Mouse (Mus musculus) A20 (cell line): ENCODE data around the gene Usp3.
A peak's percentile ranks its signal among the peaks of the same experiment; 100 is the strongest.

ENCODE experiments used
- DNase-seq: peaks from one replicate; pipeline ENCODE4 v3.0.0-alpha.2; 2011; ENCODE audit warnings: low read depth, low spot score

The Usp3 gene

GRCm38 (mm10) chr9:66571986-66572700, 20.8 kb downstream of the Usp3 start:
- DNase-seq = peak; percentile 50

- DNase-seq = peak; percentile 30
These were observed 30.7 kb downstream of the Usp3 start for GRCm38 (mm10) chr9:66562215-66562614.

DNA sequence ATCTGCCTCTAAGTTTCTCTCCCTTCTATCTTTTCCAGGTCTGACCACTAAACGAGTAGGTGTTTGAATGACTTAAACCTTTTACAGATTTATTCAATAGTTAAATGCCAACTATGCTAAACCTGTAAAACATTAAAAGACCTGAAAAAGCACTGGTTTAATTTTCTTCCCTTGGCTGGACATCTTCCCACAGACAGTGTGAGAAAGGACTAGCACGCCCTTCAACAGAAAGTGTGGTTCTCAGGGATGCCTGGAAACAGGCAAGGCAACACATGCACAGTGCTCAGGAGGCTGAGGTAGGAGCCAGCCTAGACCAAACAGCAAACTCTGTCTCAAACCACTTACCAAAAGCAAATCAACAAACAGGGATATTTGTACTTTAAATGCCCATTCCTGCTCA, 31.4 kb downstream of the Usp3 start:
- DNase-seq = no peak

DNA sequence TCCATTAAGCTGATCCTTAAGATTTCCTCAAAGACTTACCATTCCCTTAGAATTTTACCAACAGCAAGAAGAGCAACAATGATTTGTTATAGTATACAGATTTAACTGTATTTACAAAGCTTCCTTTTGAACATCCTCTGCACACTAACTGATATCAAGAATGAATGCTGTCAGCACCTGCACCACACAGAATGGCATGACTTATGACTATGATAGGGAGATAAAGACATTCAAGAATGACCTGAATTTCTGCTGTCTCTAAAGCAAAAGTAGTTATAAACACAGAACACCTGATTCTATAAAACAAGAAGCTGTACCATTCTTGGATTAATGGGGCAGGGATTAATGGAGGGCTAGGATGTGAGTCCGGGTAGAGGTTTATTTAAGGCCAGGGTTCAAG, 32.2 kb downstream of the Usp3 start:
- DNase-seq = no peak

DNA sequence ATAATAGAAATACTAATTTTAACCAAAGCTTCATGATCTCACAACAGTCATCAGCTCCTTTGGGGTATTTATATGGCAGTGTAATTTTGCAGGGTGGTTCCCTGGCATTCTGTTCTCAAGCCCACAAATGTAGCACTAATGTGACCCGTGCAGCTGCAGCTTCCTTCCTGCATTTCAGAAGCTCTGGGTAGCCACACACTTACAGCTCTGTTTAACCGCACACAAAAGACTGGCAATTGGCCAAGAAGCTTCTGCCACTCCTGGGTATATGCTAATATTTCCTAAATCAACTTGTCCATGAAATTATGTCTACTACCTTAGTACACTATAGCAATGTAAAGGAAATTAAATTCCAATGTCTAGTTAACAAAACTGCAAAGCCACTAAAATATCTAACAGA, 32.6 kb downstream of the Usp3 start:
- DNase-seq = peak; percentile 23

DNA sequence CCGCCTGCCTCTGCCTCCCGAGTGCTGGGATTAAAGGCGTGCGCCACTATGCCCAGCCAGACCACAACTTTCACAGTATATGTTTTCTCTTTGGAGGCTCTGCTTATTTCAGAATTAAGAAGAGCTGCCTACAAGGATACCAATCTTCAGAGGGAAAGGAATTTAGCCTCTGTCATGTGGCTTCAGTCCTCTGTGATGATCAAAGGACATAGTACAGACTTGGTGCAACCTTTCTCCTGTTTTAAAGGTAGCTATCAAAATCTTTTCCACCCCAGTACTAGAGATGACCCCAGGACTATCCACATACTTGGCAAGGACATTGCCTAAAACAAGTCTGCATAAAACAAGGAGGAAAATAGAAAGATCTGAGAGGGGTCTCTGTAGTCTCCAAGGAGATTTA, 34.0 kb downstream of the Usp3 start:
- no peak for DNase-seq

- peak; percentile 47 for DNase-seq
These were observed 50.2 kb downstream of the Usp3 start for GRCm38 (mm10) chr9:66542785-66543184.

DNA sequence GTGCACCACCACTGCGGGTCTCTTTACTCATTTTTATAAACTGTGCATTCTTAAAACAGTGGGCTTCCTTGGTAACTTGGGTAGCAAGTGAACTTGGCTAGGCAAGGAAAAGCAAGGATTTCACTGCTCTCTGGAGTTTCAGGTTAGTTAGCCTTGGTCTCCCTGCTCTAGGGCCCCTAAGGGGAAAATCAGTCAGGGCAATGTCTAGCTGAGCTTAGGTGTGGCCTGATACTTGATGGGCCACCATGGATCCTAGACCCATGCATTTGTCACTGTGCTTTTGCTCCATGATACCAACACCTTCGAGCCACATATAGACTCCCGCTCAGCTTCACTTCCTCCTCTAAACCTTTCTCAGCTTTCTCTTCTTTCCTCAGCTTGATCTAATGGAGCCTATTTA, 71.3 kb downstream of the Usp3 start:
- no peak for DNase-seq

- DNase-seq = no peak
These were observed 72.6 kb downstream of the Usp3 start for GRCm38 (mm10) chr9:66520299-66520698.

DNA sequence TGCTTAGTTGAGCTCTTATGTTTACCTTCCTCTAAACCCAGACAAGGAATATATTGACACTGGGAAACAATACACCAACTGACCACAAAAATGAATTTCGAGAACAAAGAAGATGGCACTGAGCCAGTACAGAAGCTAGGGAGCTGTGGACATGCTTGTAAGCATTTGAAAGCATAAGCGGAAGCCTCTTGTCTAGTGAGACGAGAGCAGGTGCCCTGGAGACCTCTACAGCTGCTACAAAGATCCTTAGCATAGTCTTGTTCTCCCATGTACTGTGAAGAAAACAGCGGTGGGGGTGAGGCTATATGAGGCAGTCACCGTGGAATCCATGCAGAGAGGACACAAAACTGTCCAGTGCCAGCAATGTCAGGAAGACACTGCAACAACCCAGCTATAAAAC, 74.0 kb downstream of the Usp3 start:
- DNase-seq = no peak

- DNase-seq = no peak
These were observed 74.7 kb downstream of the Usp3 start for GRCm38 (mm10) chr9:66518251-66518650.

DNA sequence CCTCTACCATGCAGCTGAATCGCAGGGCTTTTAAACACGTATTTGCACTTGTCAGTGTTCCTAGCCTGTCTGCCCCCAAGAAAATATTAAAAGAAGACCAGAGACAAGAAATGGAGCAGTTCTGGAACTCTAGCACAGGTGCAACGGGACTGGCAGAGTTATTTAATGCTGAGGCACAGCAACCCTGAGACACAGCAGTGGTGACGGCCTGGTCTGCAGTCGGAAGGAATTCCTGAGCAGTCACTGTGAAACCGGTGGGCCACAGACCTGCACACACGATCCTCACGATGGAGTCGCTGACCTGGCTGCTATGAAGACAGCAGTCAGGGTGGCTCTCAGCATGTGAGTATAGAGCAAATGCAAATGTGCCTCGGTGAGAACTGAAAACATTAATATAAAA, 75.2 kb downstream of the Usp3 start:
- DNase-seq = no peak

GRCm38 (mm10) chr9:66516296-66516940, 76.5 kb downstream of the Usp3 start:
- DNase-seq = no peak

DNA sequence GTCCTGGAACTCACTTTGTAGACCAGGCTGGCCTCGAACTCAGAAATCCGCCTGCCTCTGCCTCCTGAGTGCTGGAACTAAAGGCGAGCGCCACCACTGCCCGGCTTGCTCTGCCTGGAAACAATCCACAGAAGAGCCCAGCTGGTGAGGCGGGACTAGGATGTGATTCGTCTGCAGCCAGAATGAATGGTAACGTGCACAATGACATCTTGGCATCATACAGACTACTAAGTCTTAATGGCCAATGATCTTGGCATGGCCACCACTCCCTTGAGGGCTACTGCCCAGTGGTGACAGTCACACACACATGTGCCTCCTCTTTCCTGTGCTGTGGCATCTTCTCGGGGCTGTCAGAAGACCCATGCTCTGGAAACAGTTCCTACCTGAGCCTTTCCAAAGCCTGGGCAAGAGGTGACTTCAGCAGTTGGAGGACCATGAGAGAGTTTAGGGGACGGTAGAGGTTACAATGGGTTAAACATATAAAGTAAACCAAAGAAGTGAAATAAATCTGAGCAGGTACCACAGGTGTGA, 77.2 kb downstream of the Usp3 start:
- no peak for DNase-seq

- DNase-seq = no peak
These were observed 77.8 kb downstream of the Usp3 start for GRCm38 (mm10) chr9:66515115-66515514.

- DNase-seq = peak; percentile 46
These were observed 78.6 kb downstream of the Usp3 start, which contains the start of gene Fbxl22 for GRCm38 (mm10) chr9:66514256-66514770. TSS of gene Fbxl22 (minus strand) at chr9:66514593.

- no peak for DNase-seq
These were observed 79.2 kb downstream of the Usp3 start for GRCm38 (mm10) chr9:66513661-66514255.

DNA sequence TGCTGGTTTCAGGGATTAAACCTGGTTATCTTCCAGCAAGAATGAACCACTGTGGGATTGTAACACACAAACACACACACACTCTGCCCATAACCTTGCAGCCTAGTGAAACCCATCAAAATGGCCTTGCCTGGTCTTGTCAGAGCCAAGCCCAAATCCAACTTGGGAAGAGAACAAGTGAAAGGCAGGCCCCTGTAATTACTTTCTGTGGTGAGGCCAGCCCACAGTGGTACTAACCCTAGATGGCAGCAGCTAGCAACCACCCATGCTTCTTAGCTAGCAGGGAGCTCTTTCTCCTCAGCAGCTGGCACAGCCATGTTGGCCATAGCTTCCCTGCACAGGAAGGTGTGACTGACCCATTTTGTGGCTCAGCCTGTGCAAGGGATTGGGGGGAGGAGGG, 79.8 kb downstream of the Usp3 start:
- peak; percentile 54 for DNase-seq

DNA sequence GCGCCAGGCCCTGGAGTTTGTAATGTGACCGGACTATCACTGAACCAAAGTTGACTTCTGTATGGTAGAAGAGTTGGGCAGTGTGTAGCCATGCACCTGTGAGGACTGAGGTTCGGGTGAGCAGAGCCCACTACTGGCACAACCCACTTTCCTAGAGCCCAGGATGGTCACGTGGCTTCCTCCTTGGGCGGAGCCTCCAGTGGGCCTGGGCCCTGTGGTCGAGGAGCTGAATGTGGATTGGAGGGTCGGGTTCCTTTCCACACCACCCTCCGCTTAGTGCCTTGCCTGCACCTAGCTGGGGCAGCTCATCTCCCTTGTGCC, 80.6 kb downstream of the Usp3 start:
- peak; percentile 89 for DNase-seq

DNA sequence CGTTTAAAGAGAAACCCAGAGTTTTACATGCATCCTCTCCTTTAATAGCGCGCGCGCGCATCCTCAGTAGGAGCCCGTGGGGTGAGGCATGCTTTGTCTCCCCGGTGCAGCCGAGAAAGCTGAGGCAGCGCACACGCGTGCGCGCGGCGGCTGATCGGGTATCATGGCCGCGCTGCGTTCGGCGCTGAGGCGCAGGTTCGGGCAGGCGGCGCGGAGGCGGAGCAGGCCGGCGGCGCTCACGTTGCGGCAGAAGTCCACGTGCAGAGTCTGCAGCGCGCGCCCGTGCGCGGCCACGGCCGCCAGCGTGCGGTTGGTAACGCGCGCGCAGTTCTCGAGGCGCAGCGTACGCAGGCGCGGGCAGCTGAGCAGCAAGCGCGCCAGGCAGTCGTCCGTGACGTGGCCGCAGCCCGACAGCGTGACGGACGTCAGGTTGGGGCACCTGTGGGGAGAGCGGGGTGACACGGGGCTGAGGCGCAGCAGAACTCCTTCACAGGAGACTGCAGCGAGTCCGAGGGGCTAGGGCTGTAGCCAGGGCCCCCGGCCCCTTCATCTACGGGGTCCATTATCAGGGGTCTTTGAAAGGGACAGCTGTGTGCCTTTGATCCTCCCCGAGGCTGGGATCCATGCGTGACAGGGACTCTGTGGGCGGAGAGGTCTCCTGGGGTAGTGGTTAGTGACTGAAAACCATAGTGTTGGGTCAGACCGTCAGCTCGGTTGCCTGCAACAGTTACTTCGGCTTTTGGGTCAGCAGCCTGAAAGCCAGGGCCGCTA, 81.2 kb downstream of the Usp3 start:
- peak; percentile 97 for DNase-seq

GRCm38 (mm10) chr9:66510944-66511343, 82.0 kb downstream of the Usp3 start:
- DNase-seq = peak; percentile 69

DNA sequence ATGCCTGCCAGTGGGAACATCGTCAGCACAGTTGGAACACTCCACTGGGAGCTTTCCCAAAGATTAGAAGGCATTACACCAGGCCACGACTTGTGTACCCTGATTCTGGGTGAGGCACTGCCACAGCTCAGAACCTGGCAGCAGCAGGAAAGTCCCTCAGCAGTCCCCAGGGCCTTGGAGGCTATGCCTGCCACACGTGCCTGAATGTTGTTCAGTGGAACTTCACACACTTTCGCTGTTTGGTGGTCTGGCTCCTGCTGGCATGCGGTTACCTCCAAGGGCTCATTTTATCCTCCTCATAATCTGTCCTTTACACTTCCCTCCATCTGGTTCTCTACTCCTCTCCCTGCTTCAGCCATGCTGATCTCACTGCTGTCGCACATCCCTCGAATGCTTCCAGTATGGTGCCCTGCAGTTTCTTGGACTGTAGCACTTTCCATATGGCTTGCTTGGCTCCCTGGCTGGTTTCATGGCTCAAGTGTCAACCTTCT, 82.5 kb downstream of the Usp3 start:
- peak; percentile 58 for DNase-seq
